Mouse (Mus musculus) heart, postnatal 0 days (tissue): Measurements from ENCODE around the gene Fiz1.

Experiments
- CTCF ChIP-seq: IDR thresholded peaks from 2 replicates; pipeline ENCODE4 v1.5.1; 2016; ENCODE audit warnings: antibody characterized with exemption, control low read depth, low read depth
- EP300 ChIP-seq: IDR thresholded peaks from 2 replicates; pipeline ENCODE4 v1.6.1; 2016; ENCODE audit warnings: antibody characterized with exemption, low read depth

- no peak for TF ChIP-seq CTCF
- TF ChIP-seq EP300: no peak
These were observed 19.1 kb downstream of the Fiz1 start for GRCm38 (mm10) chr7:4995268-4996002.
